ENCODE assay signal across 8 mouse cellular contexts in the genomic region with DNA sequence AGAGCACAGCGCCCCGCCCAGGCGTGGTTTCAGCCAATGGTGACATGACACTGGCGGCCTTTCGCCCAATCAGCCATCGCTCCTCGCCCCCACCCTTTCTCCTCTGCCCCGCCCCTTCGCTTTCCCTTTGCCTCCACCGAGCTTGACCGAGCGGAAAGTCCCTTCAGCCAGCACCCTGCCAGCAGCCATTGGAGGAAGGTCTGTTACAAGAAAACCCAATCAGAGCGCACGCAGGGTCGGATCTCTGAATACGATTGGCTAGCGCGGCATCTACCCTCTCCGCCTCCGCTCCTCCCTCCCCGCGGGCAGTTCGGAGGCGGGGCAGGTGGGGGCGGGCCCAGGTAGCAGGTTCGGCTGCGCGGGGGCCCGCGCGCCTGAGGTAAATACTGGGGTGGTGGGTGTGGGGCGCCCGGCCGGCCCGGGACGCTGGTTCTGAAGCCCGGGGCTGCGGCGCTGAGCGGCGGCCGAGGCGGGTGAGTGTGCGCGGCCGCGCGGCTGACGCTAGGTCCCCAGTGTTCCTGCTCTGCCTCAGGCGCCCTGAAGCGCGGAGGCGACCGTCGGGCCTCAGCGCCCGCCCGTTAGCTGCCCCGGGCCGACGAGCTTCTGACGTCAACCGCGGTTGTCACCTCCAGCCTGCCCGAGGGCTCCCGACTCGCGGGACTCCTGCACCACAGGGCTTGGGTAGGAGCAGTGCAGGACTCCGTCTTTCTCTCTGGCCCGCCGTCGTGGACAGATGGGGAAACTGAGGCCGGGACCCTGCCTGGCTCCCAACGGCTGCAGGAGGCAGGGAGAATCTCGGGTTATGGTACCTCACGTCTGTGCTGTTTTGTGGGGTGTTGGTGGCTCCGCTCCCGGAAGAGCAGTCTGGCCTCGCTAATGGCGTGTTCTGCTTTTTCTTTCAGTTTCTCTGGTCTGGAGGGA. TPM values are rescaled to one million over a fixed set of nuclear protein-coding genes. Genes with fewer than 3 reads are reported as not detected.
DNase-seq lines count a peak whose midpoint lies in the region; ATAC-seq lines count a peak whose summit lies in the region.

A gene (plus strand): TSS at position 308 of the 921 bp plus-strand sequence.

- no peaks in the 10 kb centered on the region for H3K36me3 ChIP-seq in hindbrain, embryonic 12.5 days

- peak within 1 kb of the TSS; percentile 73 for H3K4me3 ChIP-seq in hindbrain, embryonic 12.5 days

- peak; percentile 99 for ATAC-seq in hindbrain, embryonic 12.5 days (ENCODE audit: low FRiP score)

- under 1% methylated on average over 80 of the region's 80 CpGs for WGBS in hindbrain, embryonic 12.5 days

- peak within 1 kb of the TSS; percentile 78 for H3K9ac ChIP-seq in hindbrain, embryonic 12.5 days

- peak; percentile 99 for DNase-seq in NIH3T3 (ENCODE audit: low read depth)
- DNase-seq in cerebellum, postnatal 10 days: peak; percentile 99 to 100
- DNase-seq in frontal cortex, postnatal 10 days (ENCODE audit: low spot score in 2 of 2): peak; percentile 97
- peak; percentile 95 to 99 for DNase-seq in layer of hippocampus, postnatal 14 days (ENCODE audit: low spot score in 2 of 2)
- DNase-seq in lung, postnatal 14 days: peak; percentile 99
- peak; percentile 97 for DNase-seq in retina, adult 2 months (ENCODE audit: low read depth, low spot score)
- DNase-seq in thymus, postnatal 36 days: peak; percentile 98

- no peaks in the 10 kb centered on the region for H3K9me3 ChIP-seq in hindbrain, embryonic 12.5 days (replicated peaks)

- H3K4me2 ChIP-seq in hindbrain, embryonic 12.5 days (replicated peaks): peak within 1 kb of the TSS; percentile 65

- H3K27ac ChIP-seq in hindbrain, embryonic 12.5 days: peak within 1 kb of the TSS; percentile 74

- peaks cover 6% of the 10 kb centered on the region for H3K4me1 ChIP-seq in hindbrain, embryonic 12.5 days

- 0 out of 2 replicates have a peak, but pooled peaks cover 6% of the 10 kb centered on the region for H3K27me3 ChIP-seq in hindbrain, embryonic 12.5 days

RNA-seq across cellular contexts. Expression of the gene that starts here (rescaled TPM):
- polyA plus RNA-seq in hindbrain, embryonic 12.5 days (2016; fragmentation: Nextera tagmentation; extraction: Ambion mirVana): 18.3 and 19.3 TPM in 2 replicates
- 10 to 100 TPM; 53.6 to 58.8 TPM for total RNA-seq in layer of hippocampus, postnatal 14 days (2021)

Comparison
In these comparisons a context has a peak if more than half of its experiments do, and no peak if none do; other contexts are left out.
1. Peak in every context shown above with its lines: DNase-seq, ATAC-seq, H3K4me3 ChIP-seq and H3K27ac ChIP-seq.